Mouse (Mus musculus): ENCODE data around the gene Pbxip1.

DNA sequence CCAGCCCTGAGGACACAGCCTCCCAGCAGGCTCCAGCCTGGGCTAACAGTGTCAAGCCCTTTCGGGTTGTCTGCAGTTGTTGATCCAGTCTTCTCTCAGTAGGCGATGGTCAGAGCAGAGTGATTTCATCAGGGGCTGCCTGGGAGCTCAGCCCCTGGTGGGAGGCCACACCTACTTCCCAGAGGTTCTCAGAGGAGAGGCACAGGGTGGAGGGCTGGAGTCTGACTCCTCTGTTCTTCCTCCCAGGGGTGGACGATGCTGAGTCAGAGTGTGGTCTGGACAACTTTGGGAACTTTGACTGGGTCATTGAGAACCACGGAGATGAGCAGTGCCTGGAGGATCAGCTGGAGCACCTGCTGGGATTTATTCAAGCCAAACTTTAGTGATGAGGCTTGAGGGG, 31.8 kb downstream of the Pbxip1 start:
- no peak for TF ChIP-seq CTCF (IDR thresholded peaks at IDR 0.05; ENCODE audit: low read depth, low read length)
- no peak for TF ChIP-seq POLR2A (IDR thresholded peaks at IDR 0.05; ENCODE audit: borderline replicate concordance, low read depth, low read length)

Measured in bone marrow macrophage, adult 2 months (primary cell).